Mouse (Mus musculus) MN1 (cell line): ENCODE measurements around the gene Frmd8.
"Not testable (repeated sequence)": the region's sequence is repeated elsewhere in the genome, so short reads cannot be mapped to it uniquely, and the experiment has no call there.

ENCODE experiments used
- DNase-seq: peaks from one replicate; pipeline ENCODE4 v3.0.0-alpha.2; 2016; ENCODE audit warnings: low spot score

The Frmd8 gene

GRCm38 (mm10) chr19:5824826-5825617 is 50.1 kb downstream of the Frmd8 start:
- DNase-seq = no peak

GRCm38 (mm10) chr19:5824043-5824825 is 50.8 kb downstream of the Frmd8 start:
- no peak for DNase-seq

- no peak for DNase-seq
Measured at GRCm38 (mm10) chr19:5823266-5823839, 51.7 kb downstream of the Frmd8 start.

- DNase-seq = no peak
Measured at GRCm38 (mm10) chr19:5822834-5823205, 52.3 kb downstream of the Frmd8 start.

GRCm38 (mm10) chr19:5822174-5822833 is 52.8 kb downstream of the Frmd8 start:
- peak; percentile 44 for DNase-seq

GRCm38 (mm10) chr19:5821847-5822173 is 53.3 kb downstream of the Frmd8 start:
- DNase-seq = no peak

GRCm38 (mm10) chr19:5819549-5819948 is 55.5 kb downstream of the Frmd8 start:
- no peak for DNase-seq

GRCm38 (mm10) chr19:5818590-5818977 is 56.5 kb downstream of the Frmd8 start:
- no peak for DNase-seq

- peak; percentile 92 for DNase-seq
Measured at GRCm38 (mm10) chr19:5817703-5818589, 57.1 kb downstream of the Frmd8 start.

GRCm38 (mm10) chr19:5815928-5816327 is 59.1 kb downstream of the Frmd8 start:
- DNase-seq = peak; percentile 56

GRCm38 (mm10) chr19:5815010-5815409 is 60.1 kb downstream of the Frmd8 start:
- DNase-seq = no peak

- DNase-seq = not testable (repeated sequence)
Measured at GRCm38 (mm10) chr19:5814048-5814447, 61.0 kb downstream of the Frmd8 start.

- no peak for DNase-seq
Measured at GRCm38 (mm10) chr19:5813567-5813966, 61.5 kb downstream of the Frmd8 start.

GRCm38 (mm10) chr19:5811771-5812504 is 63.1 kb downstream of the Frmd8 start:
- peak; percentile 92 for DNase-seq

GRCm38 (mm10) chr19:5810840-5811563 is 64.1 kb downstream of the Frmd8 start:
- DNase-seq = no peak

GRCm38 (mm10) chr19:5810103-5810839 is 64.8 kb downstream of the Frmd8 start:
- no peak for DNase-seq

GRCm38 (mm10) chr19:5809712-5810089 is 65.4 kb downstream of the Frmd8 start:
- no peak for DNase-seq

GRCm38 (mm10) chr19:5808955-5809711 is 65.9 kb downstream of the Frmd8 start:
- no peak for DNase-seq

- no peak for DNase-seq
Measured at GRCm38 (mm10) chr19:5807740-5808139, 67.3 kb downstream of the Frmd8 start.
